Mouse (Mus musculus): ENCODE data around the gene Fam160a1. TPM values are rescaled to one million over a fixed set of nuclear protein-coding genes. Genes with fewer than 3 reads are reported as not detected.

The Fam160a1 gene
- polyA plus RNA-seq, 1 experiment from 2014 or later: 0.38 TPM

GRCm38 (mm10) chr3:85645517-85646004 lies 171.5 kb downstream of the Fam160a1 start:
- peak overlapping the region; percentile 20; the same call in 1 of the 2 replicates for H3K27ac ChIP-seq (ENCODE audit: low read length)
- H3K4me1 ChIP-seq (ENCODE audit: control insufficient read depth, insufficient read depth, low read length): no peaks in the 10 kb centered on the region
- peak; percentile 82 for ATAC-seq
- H3K9ac ChIP-seq (ENCODE audit: low read depth, low read length): no peak overlapping the region
- no peak overlapping the region for H3K4me3 ChIP-seq (ENCODE audit: low read depth, low read length)
- WGBS: 64% methylated on average over 7 of the region's 7 CpGs
- no peak overlapping the region for H3K4me2 ChIP-seq (ENCODE audit: low read length)
- H3K36me3 ChIP-seq (ENCODE audit: control insufficient read depth, insufficient read depth, low read length): no peaks in the 10 kb centered on the region
- no peaks in the 10 kb centered on the region for H3K9me3 ChIP-seq (replicated peaks; ENCODE audit: control insufficient read depth, low read length, poor library complexity, severe bottlenecking)
- no peaks in the 10 kb centered on the region for H3K27me3 ChIP-seq (ENCODE audit: control insufficient read depth, insufficient read depth, low read depth, low read length)

GRCm38 (mm10) chr3:85644814-85645213 lies 172.3 kb downstream of the Fam160a1 start:
- H3K4me1 ChIP-seq (ENCODE audit: control insufficient read depth, insufficient read depth, low read length): no peaks in the 10 kb centered on the region
- 94% methylated on average over 3 of the region's 3 CpGs for WGBS
- H3K4me2 ChIP-seq (ENCODE audit: low read length): no peak overlapping the region
- H3K27me3 ChIP-seq (ENCODE audit: control insufficient read depth, insufficient read depth, low read depth, low read length): no peaks in the 10 kb centered on the region
- H3K27ac ChIP-seq (ENCODE audit: low read length): 0 out of 2 replicates have a peak overlapping the region, but pooled peaks have one; percentile 20
- no peak overlapping the region for H3K9ac ChIP-seq (ENCODE audit: low read depth, low read length)
- no peaks in the 10 kb centered on the region for H3K9me3 ChIP-seq (replicated peaks; ENCODE audit: control insufficient read depth, low read length, poor library complexity, severe bottlenecking)
- ATAC-seq: no peak
- H3K36me3 ChIP-seq (ENCODE audit: control insufficient read depth, insufficient read depth, low read length): no peaks in the 10 kb centered on the region
- no peak overlapping the region for H3K4me3 ChIP-seq (ENCODE audit: low read depth, low read length)

GRCm38 (mm10) chr3:85641751-85642150 lies 175.3 kb downstream of the Fam160a1 start:
- Histone ChIP-seq H3K4me2 (ENCODE audit: low read length) (no peak overlapping the region), H3K4me1 (ENCODE audit: control insufficient read depth, insufficient read depth, low read length) (no peaks in the 10 kb centered on the region), H3K4me3 (ENCODE audit: low read depth, low read length) (no peak overlapping the region), H3K9ac (ENCODE audit: low read depth, low read length) (no peak overlapping the region), H3K27me3 (ENCODE audit: control insufficient read depth, insufficient read depth, low read depth, low read length) (no peaks in the 10 kb centered on the region), H3K27ac (ENCODE audit: low read length) (no peak overlapping the region), H3K36me3 (ENCODE audit: control insufficient read depth, insufficient read depth, low read length) (no peaks in the 10 kb centered on the region; the same call in 1 of the 2 replicates), H3K9me3 (replicated peaks; ENCODE audit: control insufficient read depth, low read length, poor library complexity, severe bottlenecking) (no peaks in the 10 kb centered on the region)
- no peak for ATAC-seq
- WGBS: 93% methylated on average over 3 of the region's 3 CpGs

GRCm38 (mm10) chr3:85636716-85637447 lies 180.2 kb downstream of the Fam160a1 start:
- Histone ChIP-seq H3K9me3 (replicated peaks; ENCODE audit: control insufficient read depth, low read length, poor library complexity, severe bottlenecking) (no peaks in the 10 kb centered on the region), H3K27me3 (ENCODE audit: control insufficient read depth, insufficient read depth, low read depth, low read length) (no peaks in the 10 kb centered on the region), H3K4me2 (ENCODE audit: low read length) (no peak overlapping the region), H3K9ac (ENCODE audit: low read depth, low read length) (no peak overlapping the region), H3K27ac (ENCODE audit: low read length) (peak overlapping the region; percentile 14; the same call in 1 of the 2 replicates), H3K4me3 (ENCODE audit: low read depth, low read length) (no peak overlapping the region), H3K4me1 (ENCODE audit: control insufficient read depth, insufficient read depth, low read length) (no peaks in the 10 kb centered on the region), H3K36me3 (ENCODE audit: control insufficient read depth, insufficient read depth, low read length) (no peaks in the 10 kb centered on the region; the same call in 1 of the 2 replicates)
- no peak for ATAC-seq
- WGBS: 94% methylated on average over 5 of the region's 5 CpGs

- ATAC-seq: no peak
- Histone ChIP-seq H3K4me1 (ENCODE audit: control insufficient read depth, insufficient read depth, low read length) (no peaks in the 10 kb centered on the region), H3K27me3 (ENCODE audit: control insufficient read depth, insufficient read depth, low read depth, low read length) (no peaks in the 10 kb centered on the region), H3K4me2 (ENCODE audit: low read length) (no peak overlapping the region), H3K4me3 (ENCODE audit: low read depth, low read length) (no peak overlapping the region), H3K27ac (ENCODE audit: low read length) (no peak overlapping the region), H3K9me3 (replicated peaks; ENCODE audit: control insufficient read depth, low read length, poor library complexity, severe bottlenecking) (no peaks in the 10 kb centered on the region), H3K9ac (ENCODE audit: low read depth, low read length) (no peak overlapping the region), H3K36me3 (ENCODE audit: control insufficient read depth, insufficient read depth, low read length) (no peaks in the 10 kb centered on the region; the same call in 1 of the 2 replicates)
- 94% methylated on average over 2 of the region's 2 CpGs for WGBS
Observed at GRCm38 (mm10) chr3:85635591-85635990, 181.5 kb downstream of the Fam160a1 start.

- ATAC-seq: no peak
- no peak overlapping the region for H3K9ac ChIP-seq (ENCODE audit: low read depth, low read length)
- H3K27me3 ChIP-seq (ENCODE audit: control insufficient read depth, insufficient read depth, low read depth, low read length): no peaks in the 10 kb centered on the region
- H3K27ac ChIP-seq (ENCODE audit: low read length): no peak overlapping the region
- no peak overlapping the region for H3K4me2 ChIP-seq (ENCODE audit: low read length)
- H3K4me1 ChIP-seq (ENCODE audit: control insufficient read depth, insufficient read depth, low read length): no peaks in the 10 kb centered on the region
- H3K36me3 ChIP-seq (ENCODE audit: control insufficient read depth, insufficient read depth, low read length): no peaks in the 10 kb centered on the region; the same call in 1 of the 2 replicates
- no peak overlapping the region for H3K4me3 ChIP-seq (ENCODE audit: low read depth, low read length)
- H3K9me3 ChIP-seq (replicated peaks; ENCODE audit: control insufficient read depth, low read length, poor library complexity, severe bottlenecking): no peaks in the 10 kb centered on the region
- whole genome bisulfite sequencing: 86% methylated on average over 2 of the region's 2 CpGs
Observed at GRCm38 (mm10) chr3:85635126-85635419, 182.0 kb downstream of the Fam160a1 start.

GRCm38 (mm10) chr3:85634389-85635125 lies 182.5 kb downstream of the Fam160a1 start:
- no peak overlapping the region for H3K4me2 ChIP-seq (ENCODE audit: low read length)
- no peaks in the 10 kb centered on the region; the same call in 1 of the 2 replicates for H3K36me3 ChIP-seq (ENCODE audit: control insufficient read depth, insufficient read depth, low read length)
- ATAC-seq: no peak
- no peak overlapping the region for H3K9ac ChIP-seq (ENCODE audit: low read depth, low read length)
- H3K27ac ChIP-seq (ENCODE audit: low read length): no peak overlapping the region
- no peaks in the 10 kb centered on the region for H3K9me3 ChIP-seq (replicated peaks; ENCODE audit: control insufficient read depth, low read length, poor library complexity, severe bottlenecking)
- H3K4me3 ChIP-seq (ENCODE audit: low read depth, low read length): no peak overlapping the region
- WGBS: 73% methylated on average over 8 of the region's 8 CpGs
- H3K4me1 ChIP-seq (ENCODE audit: control insufficient read depth, insufficient read depth, low read length): no peaks in the 10 kb centered on the region
- no peaks in the 10 kb centered on the region for H3K27me3 ChIP-seq (ENCODE audit: control insufficient read depth, insufficient read depth, low read depth, low read length)

- H3K9me3 ChIP-seq (replicated peaks; ENCODE audit: control insufficient read depth, low read length, poor library complexity, severe bottlenecking): no peaks in the 10 kb centered on the region
- no peaks in the 10 kb centered on the region for H3K36me3 ChIP-seq (ENCODE audit: control insufficient read depth, insufficient read depth, low read length)
- no peak overlapping the region for H3K9ac ChIP-seq (ENCODE audit: low read depth, low read length)
- no peaks in the 10 kb centered on the region for H3K4me1 ChIP-seq (ENCODE audit: control insufficient read depth, insufficient read depth, low read length)
- WGBS: 96% methylated on average over 2 of the region's 2 CpGs
- no peak overlapping the region for H3K4me2 ChIP-seq (ENCODE audit: low read length)
- no peaks in the 10 kb centered on the region for H3K27me3 ChIP-seq (ENCODE audit: control insufficient read depth, insufficient read depth, low read depth, low read length)
- H3K4me3 ChIP-seq (ENCODE audit: low read depth, low read length): no peak overlapping the region
- no peak overlapping the region for H3K27ac ChIP-seq (ENCODE audit: low read length)
- no peak for ATAC-seq
Observed at GRCm38 (mm10) chr3:85633733-85634132, 183.4 kb downstream of the Fam160a1 start.

GRCm38 (mm10) chr3:85629895-85630510 lies 187.1 kb downstream of the Fam160a1 start:
- Histone ChIP-seq H3K4me2 (ENCODE audit: low read length) (no peak overlapping the region), H3K27me3 (ENCODE audit: control insufficient read depth, insufficient read depth, low read depth, low read length) (no peaks in the 10 kb centered on the region), H3K27ac (ENCODE audit: low read length) (no peak overlapping the region), H3K9ac (ENCODE audit: low read depth, low read length) (no peak overlapping the region), H3K9me3 (replicated peaks; ENCODE audit: control insufficient read depth, low read length, poor library complexity, severe bottlenecking) (no peaks in the 10 kb centered on the region), H3K36me3 (ENCODE audit: control insufficient read depth, insufficient read depth, low read length) (no peaks in the 10 kb centered on the region), H3K4me3 (ENCODE audit: low read depth, low read length) (no peak overlapping the region), H3K4me1 (ENCODE audit: control insufficient read depth, insufficient read depth, low read length) (no peaks in the 10 kb centered on the region)
- whole genome bisulfite sequencing: 93% methylated on average over 4 of the region's 4 CpGs
- no peak for ATAC-seq

All from midbrain, embryonic 16.5 days (tissue).